Mouse (Mus musculus) limb, embryonic 14.5 days (tissue): ENCODE measurements at regions not wholly inside any gene's neighbourhood (a gene's known extent, or its start where the extent isn't known, plus 50 kb on each side); places are given as distances from the start of the nearest gene placed in this dataset.

Experiments used
- ATAC-seq: fragments of 200-750 bp; cut with Nextera tagmentation; 2 replicates; pipeline ENCODE4 v1.8.0; 2017; ENCODE audit warnings: low read depth, moderate number of reproducible peaks, moderate TSS enrichment; ENCODE audit not compliant: low FRiP score
- DNase-seq: peaks from one replicate; pipeline ENCODE4 v3.0.0-alpha.2; 2015; ENCODE audit warnings: low spot score
- H3K27ac ChIP-seq: fragments of 300-500 bp; sonication (generic); replicated peaks from 2 replicates; pipeline ENCODE4 v1.5.1; 2014; ENCODE audit warnings: low read depth, mild to moderate bottlenecking, low read length, moderate library complexity, mixed read lengths
- H3K27me3 ChIP-seq: fragments of 300-500 bp; sonication (generic); 2 replicates; pipeline ENCODE4 v1.6.1; 2014; ENCODE audit warnings: low read length, mixed read lengths; ENCODE audit not compliant: control insufficient read depth, insufficient read depth
- H3K36me3 ChIP-seq: fragments of 300-500 bp; sonication (generic); 2 replicates; pipeline ENCODE4 v1.6.1; 2014; ENCODE audit warnings: mild to moderate bottlenecking, low read length, moderate library complexity, mixed read lengths; ENCODE audit not compliant: control insufficient read depth, insufficient read depth
- H3K4me1 ChIP-seq: fragments of 300-500 bp; sonication (generic); 2 replicates; pipeline ENCODE4 v1.6.1; 2014; ENCODE audit warnings: antibody characterized with exemption, low read length, mixed read lengths; ENCODE audit not compliant: control insufficient read depth, insufficient read depth
- H3K4me2 ChIP-seq: fragments of 300-500 bp; sonication (generic); replicated peaks from 2 replicates; pipeline ENCODE4 v1.6.1; 2014; ENCODE audit warnings: low read depth, mild to moderate bottlenecking, low read length, moderate library complexity; ENCODE audit not compliant: severe bottlenecking
- H3K4me3 ChIP-seq: fragments of 300-500 bp; sonication (generic); replicated peaks from 2 replicates; pipeline ENCODE4 v1.5.1; 2014; ENCODE audit warnings: low read length
- H3K9ac ChIP-seq: fragments of 300-500 bp; sonication (generic); 2 replicates; pipeline ENCODE4 v1.6.1; 2014; ENCODE audit warnings: mild to moderate bottlenecking, low read depth, low read length, moderate library complexity; ENCODE audit not compliant: severe bottlenecking
- H3K9me3 ChIP-seq: fragments of 300-500 bp; sonication (generic); 2 replicates; pipeline ENCODE4 v1.6.1; 2016; ENCODE audit warnings: low read length; ENCODE audit not compliant: control insufficient read depth
- POLR2A ChIP-seq: fragments of 200-500 bp; IDR thresholded peaks from 2 replicates; pipeline ENCODE4 v1.8.0; 2012; ENCODE audit warnings: inconsistent platforms, mild to moderate bottlenecking, moderate library complexity, borderline replicate concordance; ENCODE audit not compliant: insufficient read depth, insufficient read length; ENCODE audit errors: extremely low read depth
- WGBS: fragments of 180-500 bp; shearing (Covaris S2); extraction: QIAGEN DNeasy Blood & Tissue Kit; methylation state at CpG from one replicate; pipeline ENCODE4 v1.1.7; 2014; 5-methylcytosine and 5-hydroxymethylcytosine counted together

GRCm38 (mm10) chr1:90335001-90335747 lies 131.4 kb downstream of the Ackr3 start:
- peak; percentile 85 for ATAC-seq

GRCm38 (mm10) chr1:90337876-90338316 lies 134.1 kb downstream of the Ackr3 start:
- Histone ChIP-seq H3K36me3 (no peaks in the 10 kb centered on the region), H3K4me1 (peaks cover 30% of the 10 kb centered on the region), H3K27me3 (no peaks in the 10 kb centered on the region), H3K9me3 (no peaks in the 10 kb centered on the region), H3K4me3 (no peak overlapping the region), H3K4me2 (no peak overlapping the region), H3K27ac (no peak overlapping the region), H3K9ac (no peak overlapping the region)
- TF ChIP-seq POLR2A = no peak
- DNase-seq (peak; percentile 67), ATAC-seq (0 out of 2 replicates have a peak, but pooled peaks have one; percentile 21)
- WGBS = 21% methylated on average over 12 of the region's 12 CpGs

More at GRCm38 (mm10) chr1:90335001-90335747, 131.4 kb downstream of the Ackr3 start:
- no peaks in the 10 kb centered on the region for H3K9me3 ChIP-seq
- no peak overlapping the region for H3K4me3 ChIP-seq
- H3K4me2 ChIP-seq = peak overlapping the region; percentile 22; the same call in 1 of the 2 replicates
- no peak overlapping the region for H3K27ac ChIP-seq
- H3K27me3 ChIP-seq = no peaks in the 10 kb centered on the region
- 34% methylated on average over 25 of the region's 25 CpGs for WGBS
- no peak overlapping the region for H3K9ac ChIP-seq
- H3K36me3 ChIP-seq = no peaks in the 10 kb centered on the region
- H3K4me1 ChIP-seq = peaks cover 30% of the 10 kb centered on the region
- peak; percentile 81 for DNase-seq
- TF ChIP-seq POLR2A = no peak

GRCm38 (mm10) chr1:90342346-90342745 lies 138.6 kb downstream of the Ackr3 start:
- peaks cover 13% of the 10 kb centered on the region for H3K4me1 ChIP-seq
- ATAC-seq (no peak), DNase-seq (no peak)
- H3K36me3 ChIP-seq = no peaks in the 10 kb centered on the region
- no peak overlapping the region for H3K27ac ChIP-seq
- 42% methylated on average over 1 of the region's 1 CpGs for WGBS
- no peak overlapping the region for H3K4me3 ChIP-seq
- H3K4me2 ChIP-seq = no peak overlapping the region
- TF ChIP-seq POLR2A = no peak
- H3K9ac ChIP-seq = no peak overlapping the region
- no peaks in the 10 kb centered on the region for H3K9me3 ChIP-seq
- no peaks in the 10 kb centered on the region for H3K27me3 ChIP-seq

- no peak for ATAC-seq
- 40% methylated on average over 2 of the region's 2 CpGs for whole genome bisulfite sequencing
- no peaks in the 10 kb centered on the region for H3K36me3 ChIP-seq
- no peak overlapping the region for H3K27ac ChIP-seq
- no peak overlapping the region for H3K4me2 ChIP-seq
- H3K9me3 ChIP-seq = no peaks in the 10 kb centered on the region
- H3K9ac ChIP-seq = no peak overlapping the region
- no peak for TF ChIP-seq POLR2A
- no peak for DNase-seq
- no peaks in the 10 kb centered on the region for H3K27me3 ChIP-seq
- no peak overlapping the region for H3K4me3 ChIP-seq
- H3K4me1 ChIP-seq = peaks cover 2% of the 10 kb centered on the region; the same call in 1 of the 2 replicates
Observed at GRCm38 (mm10) chr1:90343492-90343891, 139.7 kb downstream of the Ackr3 start.

GRCm38 (mm10) chr1:90347032-90347431 lies 143.3 kb downstream of the Ackr3 start:
- WGBS = 66% methylated on average over 6 of the region's 6 CpGs

More at GRCm38 (mm10) chr1:90347032-90347431, 143.3 kb downstream of the Ackr3 start:
- Histone ChIP-seq H3K9ac (no peak overlapping the region), H3K27ac (no peak overlapping the region), H3K36me3 (no peaks in the 10 kb centered on the region), H3K9me3 (no peaks in the 10 kb centered on the region), H3K4me2 (no peak overlapping the region), H3K27me3 (no peaks in the 10 kb centered on the region), H3K4me3 (no peak overlapping the region), H3K4me1 (peaks cover 9% of the 10 kb centered on the region)
- ATAC-seq (no peak), DNase-seq (no peak)
- TF ChIP-seq POLR2A = no peak
